In genomic region chr2:157030804-157031203, GRCm38 (mm10) we compare ENCODE assay signal across 9 mouse cellular contexts. TPM values are rescaled to one million over a fixed set of nuclear protein-coding genes. Genes with fewer than 3 reads are reported as not detected.
DNase-seq lines count a peak whose midpoint lies in the region; ATAC-seq and TF ChIP-seq lines count a peak whose summit lies in the region.
"Had no signal": no experiment of that assay in that cellular context is flagged by ENCODE, and none has a peak within 500 bp of the region (broad histone marks: within the 10 kb centered on the region; RNA-seq: fewer than 3 reads in every experiment).

No protein-coding gene starts in this region.

- H3K9me3 ChIP-seq in MEL (replicated peaks; ENCODE audit: insufficient read depth, low read length) = no peaks in the 10 kb centered on the region
- no peaks in the 10 kb centered on the region for H3K9me3 ChIP-seq in forebrain, embryonic 12.5 days

- H3K9ac ChIP-seq in MEL (ENCODE audit: control insufficient read depth, low read depth, low read length, poor library complexity, severe bottlenecking) = peak overlapping the region; percentile 40; the same call in 1 of the 2 replicates
- H3K9ac ChIP-seq in forebrain, embryonic 12.5 days = no peak overlapping the region

- peaks cover 0 to 13% of the 10 kb centered on the region in 2 experiments; a peak in 2 of 4 replicates for H3K36me3 ChIP-seq in MEL (ENCODE audit: control insufficient read depth in 1 of 2, insufficient read depth in 2 of 2, low read length in 2 of 2)
- peaks cover 92% of the 10 kb centered on the region for H3K36me3 ChIP-seq in forebrain, embryonic 12.5 days (replicated peaks)

- peak; percentile 88 for TF ChIP-seq RAD21 in MEL (IDR thresholded peaks at IDR 0.05; ENCODE audit: low read depth, low read length)

- no peak overlapping the region for H3K4me2 ChIP-seq in forebrain, embryonic 12.5 days

- ATAC-seq in forebrain, embryonic 12.5 days (ENCODE audit: low FRiP score) = peak; percentile 67; the same call in 1 of the 2 replicates
- ATAC-seq in megakaryocyte, adult 5-6 weeks (ENCODE audit: poor library complexity, severe bottlenecking) = peak; percentile 89

- no peak for TF ChIP-seq EP300 in MEL (IDR thresholded peaks at IDR 0.05; ENCODE audit: low read depth in 1 of 2, low read length in 2 of 2)

- TF ChIP-seq CTCF in MEL (IDR thresholded peaks at IDR 0.05 in 2 of 3, conservative IDR thresholded peaks at IDR 0.05 in 1 of 3; ENCODE audit: control insufficient read depth in 1 of 3, insufficient read depth in 1 of 3, low read depth in 2 of 3, low read length in 3 of 3, poor library complexity in 1 of 3, severe bottlenecking in 1 of 3) = peak; percentile 85 to 97 (median 95)

- H3K27ac ChIP-seq in MEL (ENCODE audit: control insufficient read depth, low read depth, low read length) = no peak overlapping the region
- no peak overlapping the region for H3K27ac ChIP-seq in forebrain, embryonic 12.5 days

- peaks cover 0 to 17% of the 10 kb centered on the region in 2 experiments; a peak in 3 of 4 replicates for H3K4me1 ChIP-seq in MEL (ENCODE audit: control insufficient read depth in 1 of 2, insufficient read depth in 2 of 2, low read length in 2 of 2)
- no peaks in the 10 kb centered on the region for H3K4me1 ChIP-seq in forebrain, embryonic 12.5 days

- H3K27me3 ChIP-seq in MEL (ENCODE audit: control insufficient read depth in 1 of 2, insufficient read depth in 2 of 2, low read length in 2 of 2) = no peaks in the 10 kb centered on the region
- H3K27me3 ChIP-seq in forebrain, embryonic 12.5 days = no peaks in the 10 kb centered on the region

- H3K79me2 ChIP-seq in MEL (ENCODE audit: control insufficient read depth, insufficient read depth, low read length, poor library complexity) = peaks cover 2% of the 10 kb centered on the region; the same call in 1 of the 2 replicates

- no peak overlapping the region for H3K4me3 ChIP-seq in MEL (ENCODE audit: control insufficient read depth in 1 of 2, insufficient read depth in 1 of 2, low read depth in 2 of 2, low read length in 2 of 2)
- H3K4me3 ChIP-seq in forebrain, embryonic 12.5 days (replicated peaks) = no peak overlapping the region

- peak; percentile 86 for DNase-seq in MEL (ENCODE audit: low read depth, low spot score)
- peak; percentile 79 for DNase-seq in c-Kit-negative CD71-positive TER-119-positive erythroid progenitor cells, embryonic 14.5 days (ENCODE audit: low read depth, low spot score)
- DNase-seq in heart, postnatal 4 days = peak; percentile 92
- DNase-seq in layer of hippocampus, postnatal 14 days (ENCODE audit: low spot score in 2 of 2) = peak; percentile 77 to 87
- DNase-seq in right cerebral cortex, postnatal 36 days (ENCODE audit: low spot score in 2 of 2) = peak; percentile 52 to 61
- peak; percentile 67 to 91 for DNase-seq in urinary bladder, postnatal 4 days (ENCODE audit: low spot score in 2 of 2)

- no peak for TF ChIP-seq POLR2A in MEL (IDR thresholded peaks at IDR 0.05; ENCODE audit: control insufficient read depth in 1 of 2, insufficient read depth in 1 of 2, low read depth in 1 of 2, low read length in 2 of 2, poor library complexity in 1 of 2)

- 44% methylated on average over 9 of the region's 9 CpGs for WGBS in forebrain, embryonic 12.5 days

TF ChIP-seq in MEL, 35 proteins besides CTCF, POLR2A, EP300 and RAD21:
- TF ChIP-seq MEF2A (IDR thresholded peaks at IDR 0.05; ENCODE audit: extremely low read depth, insufficient replicate concordance, low read depth, low read length, poor library complexity, severe bottlenecking) (no peak), ZC3H11A (IDR thresholded peaks at IDR 0.05; ENCODE audit: low read depth, low read length) (peak; percentile 82), SMC3 (IDR thresholded peaks at IDR 0.05; ENCODE audit: low read depth, low read length) (peak; percentile 97), ELF1 (IDR thresholded peaks at IDR 0.05; ENCODE audit: low read depth, low read length) (0 out of 2 replicates have a peak, but pooled peaks have one; percentile 14)
TF ChIP-seq in MEL: peak in this region for 3.

RNA-seq across cellular contexts. Expression of gene Dsn1, which starts 23.9 kb away (rescaled TPM):
- total RNA-seq in MEL (2012; rRNA removed) = 27.1 and 29.3 TPM in 2 replicates
- 10 to 100 TPM in 1 of 2 experiments, not detected in 1; 33.2 TPM for polyA plus RNA-seq in MEL (2012; ENCODE audit: insufficient read depth in 1 of 2, insufficient read length in 2 of 2, low read depth in 1 of 2, low replicate concordance in 2 of 2, missing spikeins in 1 of 2)
- polyA plus RNA-seq in forebrain, embryonic 12.5 days (2016; fragmentation: Nextera tagmentation; extraction: Ambion mirVana) = 53.4 and 53.7 TPM in 2 replicates
- 10 to 100 TPM; 21.5 to 24.3 TPM for total RNA-seq in heart, postnatal 4 days (2021)
- 1 to 10 TPM; 4.0 to 5.4 TPM for total RNA-seq in layer of hippocampus, postnatal 14 days (2021)
- total RNA-seq in megakaryocyte, adult 5-6 weeks (2015) = 13.3 and 14.6 TPM in 2 replicates
- 36.4 and 47.0 TPM in 2 replicates for total RNA-seq in megakaryocyte, adult 5-6 weeks (2017)

RNA-seq across cellular contexts. Expression of gene Ndrg3, which starts 38.9 kb away (rescaled TPM):
- 19.0 and 20.1 TPM in 2 replicates for total RNA-seq in MEL (2012; rRNA removed)
- polyA plus RNA-seq in MEL (2012; ENCODE audit: insufficient read depth in 1 of 2, insufficient read length in 2 of 2, low read depth in 1 of 2, low replicate concordance in 2 of 2, missing spikeins in 1 of 2) = 10 to 100 TPM in 1 of 2 experiments, not detected in 1; 39.6 TPM
- polyA plus RNA-seq in forebrain, embryonic 12.5 days (2016; fragmentation: Nextera tagmentation; extraction: Ambion mirVana) = 50.5 and 54.0 TPM in 2 replicates
- total RNA-seq in heart, postnatal 4 days (2021) = 10 to 100 TPM; 23.0 to 27.2 TPM
- total RNA-seq in layer of hippocampus, postnatal 14 days (2021) = 100 to 1,000 TPM; 457 to 474 TPM
- 22.4 and 28.5 TPM in 2 replicates for total RNA-seq in megakaryocyte, adult 5-6 weeks (2015)
- total RNA-seq in megakaryocyte, adult 5-6 weeks (2017) = 23.9 and 27.3 TPM in 2 replicates

RNA-seq across cellular contexts. Expression of gene Soga1, which starts 48.2 kb away (rescaled TPM):
- 0.20 and 0.50 TPM in 2 replicates for total RNA-seq in MEL (2012; rRNA removed)
- polyA plus RNA-seq in MEL (2012; ENCODE audit: insufficient read depth in 1 of 2, insufficient read length in 2 of 2, low read depth in 1 of 2, low replicate concordance in 2 of 2, missing spikeins in 1 of 2) = 1 to 10 TPM in 1 of 2 experiments, not detected in 1; 2.0 TPM
- 6.0 and 7.4 TPM in 2 replicates for polyA plus RNA-seq in forebrain, embryonic 12.5 days (2016; fragmentation: Nextera tagmentation; extraction: Ambion mirVana)
- total RNA-seq in heart, postnatal 4 days (2021) = 10 to 100 TPM; 36.9 to 39.8 TPM
- total RNA-seq in layer of hippocampus, postnatal 14 days (2021) = 10 to 100 TPM; 63.0 to 66.5 TPM
- 1.1 and 1.3 TPM in 2 replicates for total RNA-seq in megakaryocyte, adult 5-6 weeks (2015)
- 1.6 and 1.7 TPM in 2 replicates for total RNA-seq in megakaryocyte, adult 5-6 weeks (2017)

RNA-seq across cellular contexts. Expression of gene Tldc2, which starts 56.1 kb away (rescaled TPM):
- not detected in 2 replicates for total RNA-seq in MEL (2012; rRNA removed)
- not detected for polyA plus RNA-seq in MEL (2012; ENCODE audit: insufficient read depth in 1 of 2, insufficient read length in 2 of 2, low read depth in 1 of 2, low replicate concordance in 2 of 2, missing spikeins in 1 of 2)
- not detected in 2 replicates for polyA plus RNA-seq in forebrain, embryonic 12.5 days (2016; fragmentation: Nextera tagmentation; extraction: Ambion mirVana)
- not detected for total RNA-seq in heart, postnatal 4 days (2021)
- total RNA-seq in layer of hippocampus, postnatal 14 days (2021) = not detected
- not detected in 2 replicates for total RNA-seq in megakaryocyte, adult 5-6 weeks (2015)
- total RNA-seq in megakaryocyte, adult 5-6 weeks (2017) = not detected in 2 replicates
- polyA plus RNA-seq: liver, embryonic 16.5 days had no signal

Comparison
In these comparisons a context has a peak if more than half of its experiments do, and no peak if none do; other contexts are left out.
1. RNA of gene Ndrg3, which starts 38.9 kb away (total RNA-seq): 457 to 474 TPM in layer of hippocampus, postnatal 14 days; 23.0 to 27.2 TPM in heart, postnatal 4 days, 22.4 to 28.5 TPM in megakaryocyte, adult 5-6 weeks and 19.0 to 20.1 TPM in MEL; every median in the first group is over 10 times any median in the second.
2. RNA of gene Soga1, which starts 48.2 kb away (total RNA-seq): 63.0 to 66.5 TPM in layer of hippocampus, postnatal 14 days and 36.9 to 39.8 TPM in heart, postnatal 4 days; 1.1 to 1.7 TPM in megakaryocyte, adult 5-6 weeks and 0.20 to 0.50 TPM in MEL; every median in the first group is over 10 times any median in the second.
3. Peak in every context shown above with its lines, with median percentiles within 50 percentile points of each other: DNase-seq.